Mouse (Mus musculus) heart, adult 9 months (tissue): ENCODE data around the gene Zfp964.
"Not testable (repeated sequence)": the region's sequence is repeated elsewhere in the genome, so short reads cannot be mapped to it uniquely, and the experiment has no call there.

Experiments used
- DNase-seq, 2 experiments: peaks; one replicate each; pipeline ENCODE4 v3.0.0; 2022; ENCODE audit warnings: low spot score in 2 of 2

The Zfp964 gene

DNA sequence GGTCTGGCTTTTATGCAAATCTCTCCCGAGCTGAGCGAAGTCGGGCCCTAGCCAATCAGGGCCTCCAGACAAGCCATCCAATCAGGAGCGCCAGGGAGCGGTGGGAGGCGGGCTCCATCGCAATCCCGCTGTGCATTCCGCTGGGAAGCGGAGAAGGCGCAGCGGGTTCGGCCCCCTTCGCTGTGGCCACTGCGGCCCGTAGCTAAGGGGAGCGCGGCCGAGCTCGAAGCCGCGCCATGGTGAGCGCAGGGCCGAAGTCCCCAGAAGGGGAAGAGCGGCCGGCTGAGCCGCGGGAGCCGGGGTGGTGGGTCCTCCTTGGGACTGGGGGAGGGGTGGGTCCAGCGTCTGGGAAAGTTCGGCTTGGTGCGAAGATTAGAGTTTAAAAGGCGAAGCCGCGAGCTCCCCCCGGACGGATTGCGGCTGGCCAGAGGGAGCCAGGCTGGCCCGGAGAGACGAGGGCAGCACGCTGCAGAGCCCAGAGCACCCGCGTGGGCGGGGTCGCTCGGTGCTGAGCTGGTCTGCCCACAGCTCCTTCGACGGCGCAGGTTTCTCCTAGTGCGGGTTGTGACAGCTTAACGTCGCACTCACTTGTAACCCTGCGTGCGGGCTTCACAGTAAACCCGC, at the start of gene Zfp964:
Gene Zfp964, plus strand, starts transcription at position 122 of the 624 bp plus-strand sequence.
- peak; percentile 92 to 93 for DNase-seq

DNA sequence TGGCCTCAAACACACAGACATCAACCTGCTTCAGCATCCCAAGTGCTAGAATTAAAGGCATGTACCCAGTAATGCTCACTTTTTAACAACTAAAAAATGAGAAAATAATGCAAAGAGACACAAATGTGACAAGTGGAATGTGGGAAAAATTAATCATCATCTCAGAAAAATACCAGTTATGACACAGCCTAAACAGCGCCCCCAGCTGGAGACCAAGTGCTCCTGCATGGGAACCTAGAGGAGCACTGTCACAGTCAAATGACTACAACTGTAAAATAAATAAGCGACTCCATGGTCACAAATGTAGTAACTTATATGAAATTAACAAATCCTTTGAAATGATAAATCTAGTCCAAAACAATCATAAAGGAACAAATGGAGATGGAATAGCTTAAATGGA, 39.6 kb upstream of the Zfp964 start:
- no peak for DNase-seq

DNA sequence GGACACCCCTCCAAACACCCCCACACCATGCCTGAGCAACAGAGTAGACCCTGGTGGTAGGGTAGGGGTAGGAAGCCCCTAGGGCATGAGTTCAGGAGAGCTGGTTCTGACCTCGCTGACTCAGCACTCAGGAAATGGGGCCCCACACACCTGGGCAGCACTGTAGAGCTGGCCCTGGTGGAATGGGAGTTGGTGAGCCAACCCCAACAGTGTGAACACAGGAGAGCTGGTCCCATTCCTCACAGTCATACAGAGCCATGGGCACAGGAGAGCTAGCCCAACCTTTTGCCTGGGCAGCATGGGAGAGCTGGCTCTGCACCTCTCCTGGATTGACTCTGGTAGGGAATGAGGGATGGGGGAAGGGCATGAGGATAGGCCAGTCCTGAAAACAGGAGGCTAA, 36.2 kb upstream of the Zfp964 start:
- no peak for DNase-seq

DNA sequence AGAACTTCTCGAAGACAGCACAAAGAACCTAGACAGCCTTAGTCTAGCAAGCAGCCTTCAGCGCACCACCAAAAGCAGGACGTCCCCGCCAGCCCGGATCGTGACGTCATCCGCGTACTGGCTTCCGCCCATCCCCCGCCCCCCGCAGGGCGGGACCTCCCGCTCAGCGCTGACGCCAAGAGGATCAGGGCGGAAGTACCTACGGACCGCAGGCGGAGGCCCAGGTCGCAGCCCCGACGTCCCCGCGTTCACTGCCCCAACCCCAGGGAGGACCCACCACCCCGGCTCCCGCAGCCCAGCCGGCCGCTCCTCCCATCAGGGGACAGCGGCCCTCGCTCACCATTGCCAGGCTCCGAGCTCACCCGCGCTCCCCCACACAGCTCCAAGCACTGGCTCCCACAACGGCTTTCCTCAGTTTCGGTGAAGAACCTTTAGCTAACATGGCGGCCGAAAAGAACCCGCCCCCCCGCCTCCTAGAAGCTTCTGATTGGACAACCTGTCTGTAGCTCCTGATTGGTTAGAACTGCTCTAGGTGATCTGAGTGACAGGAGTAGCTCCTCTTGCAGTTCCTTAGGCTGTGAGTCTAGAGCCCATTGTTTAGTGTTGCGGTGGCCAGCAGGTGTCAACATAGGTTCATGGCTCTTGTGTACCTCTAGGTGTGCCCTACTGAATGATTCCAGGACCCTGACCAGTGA, 29.0 kb upstream of the Zfp964 start, which contains the start of gene Zfp868:
Gene Zfp868, minus strand, starts transcription at position 454 of the 695 bp plus-strand sequence.
- peak; percentile 98 for DNase-seq

DNA sequence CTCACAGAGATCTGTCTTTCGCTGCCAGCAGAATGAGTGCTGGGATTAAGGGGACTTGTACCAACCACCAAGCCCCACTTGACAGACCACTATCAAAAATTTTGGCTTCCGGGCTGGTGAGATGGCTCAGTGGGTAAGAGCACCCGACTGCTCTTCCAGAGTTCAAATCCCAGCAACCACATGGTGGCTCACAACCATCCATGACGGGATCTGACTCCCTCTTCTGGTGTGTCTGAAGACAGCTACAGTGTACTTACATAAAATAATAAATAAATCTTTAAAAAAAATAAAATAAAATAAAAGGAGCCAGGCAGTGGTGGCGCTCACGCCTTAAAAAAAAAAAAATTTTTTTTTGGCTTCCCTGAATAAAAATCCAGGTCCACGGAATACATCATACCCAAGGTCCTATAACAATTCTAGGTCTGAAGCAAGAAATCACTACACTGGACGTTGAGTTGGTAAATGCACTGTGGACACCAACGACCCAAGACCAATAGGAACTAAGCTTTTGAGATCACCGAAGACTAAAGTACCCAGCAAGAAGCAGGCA, 396 bp upstream of the Zfp964 start:
- DNase-seq: no peak

DNA sequence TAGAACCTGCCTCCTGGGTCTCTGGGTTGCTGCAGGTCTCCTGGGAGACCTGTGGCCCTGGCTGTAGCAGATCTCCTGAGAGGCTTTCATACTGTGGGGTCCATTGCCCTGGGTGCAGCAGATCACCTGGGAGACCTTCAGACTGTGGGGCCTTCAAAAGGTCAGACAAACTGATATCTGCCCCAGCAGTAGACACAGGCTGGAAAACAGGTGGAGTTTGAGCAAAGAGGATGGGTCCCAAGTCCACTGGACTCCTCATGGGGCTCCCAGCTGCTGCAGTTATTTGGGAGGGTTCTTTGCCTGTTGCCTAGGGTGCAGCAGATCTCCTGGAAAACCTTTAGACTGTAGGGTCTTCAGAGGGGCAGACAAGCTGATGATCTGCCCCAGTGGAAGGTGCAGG, 7.0 kb downstream of the Zfp964 start:
- no peak for DNase-seq

DNA sequence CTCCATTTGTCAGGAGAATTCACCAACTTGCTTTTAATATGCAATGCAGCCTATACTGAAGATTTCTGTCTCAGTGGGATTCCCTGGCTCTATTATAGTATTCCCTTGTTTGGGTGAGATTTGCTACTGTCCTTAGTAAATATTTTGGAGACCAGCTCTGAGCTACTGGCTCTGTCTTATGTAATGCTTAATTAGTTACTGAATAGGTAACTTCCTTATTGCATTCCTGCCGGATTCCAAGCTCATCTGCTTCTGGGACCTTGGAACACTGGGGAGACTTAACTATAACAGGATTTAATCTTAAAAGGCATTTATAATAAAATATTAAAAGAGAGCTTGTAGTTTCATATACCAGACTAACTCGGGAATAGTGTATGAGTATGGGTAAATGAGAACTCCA, 10.8 kb downstream of the Zfp964 start:
- not testable (repeated sequence) for DNase-seq

DNA sequence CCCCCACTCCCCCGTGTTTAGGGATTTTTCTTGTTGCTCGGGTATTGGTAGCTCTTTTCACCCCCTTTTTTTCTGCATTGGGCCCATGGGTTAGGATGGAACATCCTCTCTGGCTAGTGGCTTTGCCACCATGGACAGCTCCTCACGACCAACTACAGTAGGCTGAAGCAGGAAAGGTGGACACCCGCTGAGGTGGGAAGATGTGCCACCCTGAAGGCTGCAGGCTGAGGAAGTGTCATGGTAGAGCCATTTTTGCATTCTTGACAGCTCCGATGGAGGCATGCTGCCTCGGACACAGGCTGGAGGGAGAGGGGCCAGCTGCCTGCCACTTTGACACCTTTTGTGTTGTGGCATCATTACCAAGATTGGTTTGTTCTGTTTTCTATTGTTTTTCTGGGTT, 47.5 kb downstream of the Zfp964 start:
- no peak for DNase-seq

DNA sequence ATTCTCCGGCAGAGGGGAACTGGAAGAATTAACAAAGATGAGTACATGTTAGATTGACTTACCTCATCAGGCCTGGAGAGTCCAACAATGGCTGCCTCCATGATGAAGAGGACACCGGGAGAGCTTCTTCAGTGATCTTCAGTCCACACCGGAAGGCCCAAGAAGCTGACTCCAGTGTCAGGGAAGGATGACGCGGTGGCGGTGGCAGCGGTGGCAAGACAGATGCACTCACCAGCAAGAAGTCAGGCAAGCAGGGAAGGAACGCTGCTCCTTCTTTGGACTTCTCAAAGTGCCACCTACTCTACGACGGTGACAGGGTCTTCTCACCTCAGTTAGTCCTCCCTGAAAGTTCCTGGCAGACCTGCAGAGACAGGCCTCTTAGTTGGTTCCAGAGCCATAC, 56.3 kb downstream of the Zfp964 start, which contains the start of gene Zfp869:
Gene Zfp869, minus strand, starts transcription at position 101 of the 400 bp plus-strand sequence.
- not testable (repeated sequence) for DNase-seq

DNA sequence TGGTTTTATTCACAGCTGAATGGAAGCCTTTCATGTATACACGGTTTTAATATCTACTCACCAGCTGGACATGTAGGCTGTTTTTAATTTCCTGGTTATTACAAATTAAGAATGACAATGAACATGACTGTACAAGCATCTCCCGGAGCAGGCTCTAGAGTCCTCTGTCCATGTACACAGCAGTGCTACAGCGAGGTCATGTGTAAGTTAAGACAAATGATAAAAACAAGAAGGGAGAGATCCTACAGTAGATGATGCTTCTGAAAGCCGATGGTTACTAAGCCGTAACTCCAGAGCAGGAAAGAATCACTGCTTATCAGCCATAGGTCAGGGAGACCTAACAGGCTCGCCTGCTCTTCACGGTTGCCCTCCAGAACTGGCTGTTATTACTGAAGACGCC, 59.2 kb downstream of the Zfp964 start:
- no peak for DNase-seq

DNA sequence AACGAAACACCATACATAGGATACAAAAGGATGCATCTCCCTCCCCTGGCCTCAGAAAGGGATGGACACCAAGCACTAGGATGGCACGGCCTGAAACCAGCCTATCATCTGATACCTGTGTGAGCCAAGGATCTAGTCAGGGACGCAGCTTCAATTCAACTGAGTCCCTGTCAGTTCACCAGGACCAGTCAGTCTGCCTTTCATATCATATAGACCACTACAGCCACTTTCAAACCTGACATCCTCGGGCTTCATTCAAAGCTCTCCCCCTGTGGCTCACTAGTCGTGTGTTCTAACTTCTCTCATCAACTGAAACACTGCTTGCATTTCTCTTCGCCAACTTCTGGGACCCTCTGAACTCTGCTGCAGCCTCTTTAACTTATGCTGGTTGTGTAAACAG, 61.1 kb downstream of the Zfp964 start:
- no peak for DNase-seq
